18 mouse cellular contexts compared by ENCODE assay signal in genomic region chr14:54042286-54042685, GRCm38 (mm10).
"Had no signal": no experiment of that assay in that cellular context is flagged by ENCODE, and none has a peak within 500 bp of the region (broad histone marks: within the 10 kb centered on the region; RNA-seq: fewer than 3 reads in every experiment).

No protein-coding gene starts in this region.

- H3K27ac ChIP-seq: liver, embryonic 13.5 days; liver, embryonic 15.5 days; lung, embryonic 15.5 days; macrophage; midbrain, embryonic 13.5 days; midbrain, embryonic 15.5 days; stomach, embryonic 15.5 days; stomach, postnatal 0 days had no signal

- H3K4me3 ChIP-seq: liver, embryonic 13.5 days; liver, embryonic 15.5 days; lung, embryonic 15.5 days; megakaryocyte, embryonic 14.5 days; midbrain, embryonic 13.5 days; midbrain, embryonic 15.5 days; stomach, embryonic 15.5 days had no signal

- ATAC-seq: liver, postnatal 0 days; lung, postnatal 0 days; midbrain, embryonic 13.5 days; midbrain, embryonic 15.5 days had no signal

- H3K9ac ChIP-seq: liver, embryonic 13.5 days; liver, embryonic 15.5 days; liver, postnatal 0 days; lung, embryonic 15.5 days; midbrain, embryonic 13.5 days; midbrain, embryonic 15.5 days; stomach, embryonic 15.5 days had no signal

- H3K36me3 ChIP-seq: liver, embryonic 13.5 days; liver, embryonic 15.5 days; lung, embryonic 15.5 days; midbrain, embryonic 13.5 days; midbrain, embryonic 15.5 days; stomach, embryonic 15.5 days had no signal

- H3K9me3 ChIP-seq: liver, embryonic 13.5 days; liver, embryonic 15.5 days; lung, embryonic 15.5 days; megakaryocyte, embryonic 14.5 days; midbrain, embryonic 13.5 days; midbrain, embryonic 15.5 days; stomach, embryonic 15.5 days had no signal

- H3K27me3 ChIP-seq: liver, embryonic 13.5 days; liver, embryonic 15.5 days; lung, embryonic 15.5 days; megakaryocyte, embryonic 14.5 days; midbrain, embryonic 13.5 days; midbrain, embryonic 15.5 days; stomach, embryonic 15.5 days had no signal

- DNase-seq: liver, embryonic 13.5 days; liver, postnatal 0 days; lung, adult 2 months; lung, postnatal 14 days; lung, postnatal 36 days; right cerebral cortex, postnatal 14 days; thymus, postnatal 14 days; thymus, postnatal 36 days had no signal

- H3K4me2 ChIP-seq: liver, embryonic 13.5 days; liver, embryonic 15.5 days; lung, embryonic 15.5 days; midbrain, embryonic 11.5 days; midbrain, embryonic 13.5 days; midbrain, embryonic 15.5 days; stomach, embryonic 15.5 days had no signal

- H3K4me1 ChIP-seq: liver, embryonic 13.5 days; liver, embryonic 15.5 days; lung, embryonic 15.5 days; midbrain, embryonic 13.5 days; midbrain, embryonic 15.5 days; stomach, embryonic 15.5 days had no signal
